Comparison of ENCODE assay signal across 24 mouse cellular contexts in genomic region chr17:68218246-68218645, GRCm38 (mm10). TPM values are rescaled to one million over a fixed set of nuclear protein-coding genes. Genes with fewer than 3 reads are reported as not detected.
A peak's percentile ranks its signal among the peaks of the same experiment; 100 is the strongest.
DNase-seq lines count a peak whose midpoint lies in the region; TF ChIP-seq lines count a peak whose summit lies in the region.
"Had no signal": no experiment of that assay in that cellular context is flagged by ENCODE, and none has a peak within 500 bp of the region (broad histone marks: within the 10 kb centered on the region; RNA-seq: fewer than 3 reads in every experiment).

No protein-coding gene starts in this region.

- H3K4me1 ChIP-seq in heart, adult 2 months (ENCODE audit: control insufficient read depth, insufficient read depth, low read length), result no peaks in the 10 kb centered on the region; the same call in 1 of the 2 replicates
- H3K4me1 ChIP-seq: embryonic facial prominence, embryonic 12.5 days; forebrain, embryonic 15.5 days; heart, embryonic 15.5 days; hindbrain, embryonic 12.5 days had no signal

- no peak for TF ChIP-seq CTCF in heart, adult 2 months (IDR thresholded peaks at IDR 0.05)

- H3K79me2 ChIP-seq in heart, adult 2 months (replicated peaks; ENCODE audit: control insufficient read depth, insufficient read depth, low read length), result no peaks in the 10 kb centered on the region

- no peaks in the 10 kb centered on the region for H3K27me3 ChIP-seq in heart, adult 2 months (ENCODE audit: control insufficient read depth, insufficient read depth, low read length)
- H3K27me3 ChIP-seq: embryonic facial prominence, embryonic 12.5 days; forebrain, embryonic 15.5 days; heart, embryonic 15.5 days; hindbrain, embryonic 12.5 days; Patski had no signal

- no peak overlapping the region for H3K27ac ChIP-seq in heart, adult 2 months
- H3K27ac ChIP-seq: embryonic facial prominence, embryonic 12.5 days; forebrain, embryonic 15.5 days; heart, embryonic 15.5 days; hindbrain, embryonic 12.5 days had no signal

- intact Hi-C loops in heart, adult 2 months (cut with DNase I), result no loop called here
- intact Hi-C loops in left cerebral cortex, postnatal 4 days (cut with DNase I), result no loop called here
- intact Hi-C loops in left cerebral cortex, postnatal 36 days (cut with DNase I), result no loop called here

- TF ChIP-seq EP300 in heart, adult 2 months (IDR thresholded peaks at IDR 0.05; ENCODE audit: insufficient read depth, low read depth, low read length), result no peak

- 49% methylated on average over 4 of the region's 4 CpGs for WGBS in heart, adult 2 months

- no peak overlapping the region for H3K4me3 ChIP-seq in heart, adult 2 months
- H3K4me3 ChIP-seq: embryonic facial prominence, embryonic 12.5 days; forebrain, embryonic 15.5 days; heart, embryonic 15.5 days; hindbrain, embryonic 12.5 days had no signal

- H3K9ac ChIP-seq in heart, adult 2 months (ENCODE audit: low read depth, low read length), result no peak overlapping the region
- H3K9ac ChIP-seq: embryonic facial prominence, embryonic 12.5 days; forebrain, embryonic 15.5 days; heart, embryonic 15.5 days; hindbrain, embryonic 12.5 days had no signal

- H3K36me3 ChIP-seq in heart, adult 2 months (ENCODE audit: control insufficient read depth, insufficient read depth, low read length), result no peaks in the 10 kb centered on the region
- H3K36me3 ChIP-seq: embryonic facial prominence, embryonic 12.5 days; forebrain, embryonic 15.5 days; G1E; heart, embryonic 15.5 days; hindbrain, embryonic 12.5 days had no signal

- no peak for TF ChIP-seq POLR2A in heart, adult 2 months (IDR thresholded peaks at IDR 0.05; ENCODE audit: insufficient read depth, low read depth, low read length)

- peak; percentile 66 for DNase-seq in heart, adult 11 months
- DNase-seq in heart, adult 2 months, result no peak
- peak; percentile 21 for DNase-seq in left cerebral cortex, postnatal 4 days
- DNase-seq in left cerebral cortex, postnatal 36 days (ENCODE audit: low spot score in 2 of 2), result no peak
- peak; percentile 53 for DNase-seq in adrenal gland, adult 8-10 months
- DNase-seq in adrenal gland, postnatal 25 days, result peak; percentile 61
- DNase-seq in T-cell, adult 2 months (ENCODE audit: low spot score), result no peak
- DNase-seq in kidney, postnatal 25 days, result no peak
- DNase-seq: B cell, adult 2 months; cerebellum, adult 2 months; cerebellum, postnatal 25 days; gastrocnemius, postnatal 36 days; kidney, adult 11 months; kidney, adult 9 months had no signal

RNA-seq across cellular contexts. Expression of gene L3mbtl4, which starts 55.4 kb away (rescaled TPM):
- total RNA-seq in heart, adult 2 months (2021), result not detected
- polyA plus RNA-seq in heart, adult 2 months (2012; rRNA removed), result 0.09 TPM in 1 of 2 replicates, not detected in the other
- total RNA-seq in left cerebral cortex, postnatal 4 days (2021), result 10 to 100 TPM in 1 of 2 experiments, 1 to 10 TPM in 1; 9.2 to 10.8 TPM
- total RNA-seq in left cerebral cortex, postnatal 36 days (2021), result 1 to 10 TPM; 1.6 to 3.6 TPM
- under 1 TPM; 0.09 to 0.77 (median 0.30) TPM for total RNA-seq in adrenal gland, adult 8-10 months (2022)
- 0.48 and 1.1 TPM in 2 replicates for total RNA-seq in adrenal gland, postnatal 25 days (2021)
- total RNA-seq: heart, adult 8-10 months; heart, postnatal 36 days had no signal
- polyA plus RNA-seq: CD4-positive, CD25-positive, alpha-beta regulatory T cell, adult 4 months; forebrain, embryonic 11.5 days; G1E; heart, embryonic 15.5 days had no signal

Comparison
In these comparisons a context has a peak if more than half of its experiments do, and no peak if none do; other contexts are left out.
1. DNase-seq: peak in heart, adult 11 months (single experiment), left cerebral cortex, postnatal 4 days (single experiment), adrenal gland, adult 8-10 months (single experiment) and adrenal gland, postnatal 25 days (single experiment); none in heart, adult 2 months (0 of 2), left cerebral cortex, postnatal 36 days (0 of 2), T-cell, adult 2 months (single experiment) and kidney, postnatal 25 days (0 of 2).